Mouse (Mus musculus) small intestine, adult 2 months (tissue): ENCODE results near the gene Dpy19l1.

Experiments
- CTCF ChIP-seq: fragments of 200-500 bp; IDR thresholded peaks from 2 replicates; pipeline ENCODE4 v1.5.1; 2012; ENCODE audit warnings: low read depth, mild to moderate bottlenecking, control low read depth, inconsistent platforms, low read length, moderate library complexity, mixed read lengths; ENCODE audit not compliant: insufficient replicate concordance, insufficient read length; ENCODE audit errors: extremely low read depth
- POLR2A ChIP-seq: fragments of 200-500 bp; IDR thresholded peaks from 2 replicates; pipeline ENCODE4 v1.6.1; 2012; ENCODE audit warnings: low read depth, mild to moderate bottlenecking, control low read depth, inconsistent platforms, low read length, moderate library complexity

DNA sequence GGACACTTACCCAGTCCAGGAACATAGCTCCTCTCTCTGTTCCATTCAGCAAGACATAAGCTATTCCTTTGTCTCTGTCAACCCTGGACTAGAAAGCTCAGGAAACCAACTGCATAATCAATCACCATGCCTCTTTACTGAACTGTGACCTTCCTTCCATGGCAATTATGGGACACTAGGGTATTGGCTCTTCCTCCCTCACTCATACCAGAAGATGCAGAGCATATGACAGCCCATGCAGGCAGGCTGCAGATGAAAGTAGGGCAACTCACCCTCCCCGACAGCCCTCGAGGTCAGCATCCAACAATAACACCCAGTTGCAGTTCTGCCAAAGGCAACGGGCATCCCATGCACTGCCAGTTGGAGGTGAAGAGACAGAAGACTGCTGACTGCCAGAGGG, 123.6 kb downstream of the Dpy19l1 start:
- TF ChIP-seq CTCF (no peak), POLR2A (no peak)
